Mouse (Mus musculus): Measurements from ENCODE around the gene Gm3336.
A peak's percentile ranks its signal among the peaks of the same experiment; 100 is the strongest.

The Gm3336 gene

DNA sequence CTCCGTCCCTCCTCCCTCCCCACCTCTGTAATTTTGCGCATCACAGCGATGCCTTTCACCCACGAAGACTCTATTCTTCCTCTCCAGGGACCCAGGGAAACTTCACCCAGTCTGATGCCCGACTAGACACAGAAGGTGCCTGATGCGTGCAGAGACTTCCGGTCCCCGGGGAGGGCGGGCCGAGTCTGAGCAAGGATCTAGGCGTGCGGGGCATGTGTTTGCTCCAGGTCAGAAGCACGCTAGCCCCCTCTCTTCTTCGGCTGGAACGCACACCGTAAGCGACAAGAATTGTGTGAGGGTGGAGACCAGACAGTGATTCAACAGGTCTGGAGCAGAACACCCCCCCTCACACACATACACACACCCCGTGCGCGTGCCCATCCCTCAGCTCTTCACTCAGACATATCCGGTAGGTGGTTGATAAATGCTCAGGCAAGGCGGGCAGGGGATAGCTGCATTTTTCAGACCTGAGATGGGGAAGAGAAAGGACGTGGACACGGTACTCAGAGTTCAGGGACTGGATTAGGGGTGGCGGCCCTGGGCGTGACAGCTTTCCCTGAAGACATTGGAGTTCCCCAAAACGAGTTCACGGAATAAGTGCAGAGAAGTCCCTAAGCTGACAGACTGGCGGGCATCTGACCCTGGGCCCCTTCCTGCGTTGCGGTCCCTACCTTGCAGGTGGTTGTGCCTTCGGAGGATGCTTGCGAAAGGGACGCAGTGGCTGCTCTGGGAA, 47.7 kb downstream of the Gm3336 start:
- DNase-seq, result no peak

DNA sequence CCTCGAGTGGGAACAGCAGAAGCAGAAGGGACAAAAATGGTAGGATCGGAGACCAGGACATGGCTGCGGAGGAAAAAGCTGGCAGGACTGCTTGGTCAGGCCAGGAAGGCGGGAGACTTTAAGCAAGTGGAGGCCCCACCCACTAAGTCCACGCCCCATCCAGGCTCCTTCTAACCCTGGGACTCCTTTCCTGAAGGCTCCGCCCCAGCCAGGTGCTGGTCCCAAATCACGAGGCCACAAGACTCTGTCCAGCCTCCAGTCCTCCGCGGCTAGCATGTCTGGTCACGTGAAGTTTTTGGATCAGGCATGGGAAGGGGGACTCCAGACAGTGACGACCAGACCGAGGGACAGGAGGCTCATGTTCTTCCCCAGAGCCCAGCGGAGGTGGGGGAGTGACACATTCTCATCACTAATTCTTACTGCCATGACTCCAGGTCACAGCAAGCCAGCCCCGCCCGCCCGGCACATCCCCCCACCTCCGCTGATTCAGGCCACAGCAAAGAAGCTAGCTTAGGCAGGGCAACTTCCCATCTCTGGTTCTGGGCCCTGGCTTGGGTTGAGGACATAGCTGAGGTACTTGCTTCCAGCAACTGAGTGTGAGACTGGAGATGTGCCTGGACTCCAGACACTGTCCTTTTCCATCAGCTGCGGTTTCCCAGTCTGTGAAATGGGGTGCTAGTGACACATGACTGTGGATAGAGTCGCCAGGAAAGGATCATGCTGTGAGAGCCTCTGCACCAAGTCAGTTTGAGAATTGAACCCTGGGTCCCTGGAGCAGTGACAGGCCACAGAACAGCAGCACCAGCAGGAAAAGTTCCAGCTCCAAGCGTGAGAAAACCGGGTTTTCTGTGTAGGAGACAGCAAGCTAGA, 48.5 kb downstream of the Gm3336 start:
- DNase-seq, result peak in 1 of 2 experiments; percentile 62

DNA sequence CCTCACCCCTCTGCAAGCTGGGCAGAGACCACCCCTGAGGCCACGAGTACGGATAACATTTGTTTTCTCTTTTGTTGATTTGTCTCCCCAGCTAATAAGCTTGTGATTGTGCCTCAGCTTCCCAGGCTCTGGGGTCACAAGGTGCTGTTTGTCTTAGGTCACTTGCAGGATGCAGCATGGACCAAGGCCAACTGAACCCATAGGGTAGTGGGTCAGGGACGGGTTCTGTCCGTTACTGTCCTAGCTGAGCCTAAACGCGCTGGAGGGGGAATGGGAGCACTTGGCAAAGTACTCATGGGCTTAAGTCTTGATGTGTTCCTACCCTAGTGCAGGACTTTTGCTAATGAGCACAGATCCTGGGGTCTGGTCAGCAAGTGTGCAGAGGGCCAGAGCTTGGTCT, 49.2 kb downstream of the Gm3336 start:
- DNase-seq, result no peak

- DNase-seq, result peak in 1 of 2 experiments; percentile 44
Measured at GRCm38 (mm10) chr8:70768231-70768776, 50.0 kb downstream of the Gm3336 start.

DNA sequence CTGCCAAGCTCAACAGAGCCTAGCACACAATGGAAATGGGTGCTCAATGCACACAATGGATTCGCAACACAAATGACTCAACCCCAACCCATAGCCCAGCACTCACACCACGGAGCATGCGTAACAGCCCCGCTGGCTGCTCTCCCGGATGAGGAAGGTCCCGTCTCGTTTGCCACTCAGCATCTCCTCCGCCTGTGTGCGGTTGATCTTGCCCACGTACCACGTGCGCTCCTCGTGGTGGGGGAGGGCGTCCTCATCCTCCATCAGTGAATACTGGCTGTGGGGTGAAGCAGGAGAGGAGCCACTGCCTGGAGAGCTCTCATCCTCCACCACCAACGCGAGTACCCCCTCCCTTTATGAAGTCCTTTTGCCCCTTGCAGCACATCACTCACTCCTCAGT, 50.6 kb downstream of the Gm3336 start:
- DNase-seq, result no peak

DNA sequence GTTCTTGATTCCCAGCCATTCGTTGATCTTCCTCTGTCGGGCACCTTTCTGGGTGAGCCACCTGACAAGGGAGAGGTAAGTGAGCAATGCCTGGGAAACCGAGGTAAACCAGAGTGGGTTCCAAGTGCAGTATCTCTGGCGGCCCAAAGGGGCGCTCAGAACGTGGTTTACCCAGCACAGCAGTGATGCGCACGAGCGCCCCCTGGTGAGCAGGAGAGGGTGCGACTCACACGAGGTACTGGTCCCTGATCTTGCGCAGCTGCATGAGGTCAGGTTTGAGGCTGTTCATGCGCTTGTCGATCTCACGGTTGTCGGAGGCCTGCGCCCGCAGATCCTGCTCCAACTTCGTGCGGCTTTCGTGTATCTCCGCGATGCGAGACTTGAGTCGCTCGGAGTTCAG, 51.0 kb downstream of the Gm3336 start:
- DNase-seq, result peak; percentile 97 to 99

DNA sequence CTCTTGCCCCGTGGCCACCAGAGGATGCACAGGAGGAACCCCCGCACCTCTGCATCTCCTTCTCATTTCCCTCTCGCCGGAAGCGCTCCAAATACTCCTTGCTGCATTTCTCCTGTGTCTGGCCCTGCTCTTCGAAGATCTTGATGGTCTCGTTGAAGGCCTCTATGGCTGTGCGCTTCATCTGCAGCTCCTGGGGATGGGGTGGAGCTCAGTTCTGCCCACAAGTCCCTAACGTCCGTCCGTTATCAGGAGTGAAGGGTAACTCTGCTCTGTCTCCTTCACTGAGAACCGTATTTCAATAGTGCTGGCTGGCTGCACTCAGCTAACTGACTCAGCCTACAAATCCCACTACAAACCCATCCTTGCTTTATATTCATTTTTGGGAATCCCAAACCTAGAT, 51.5 kb downstream of the Gm3336 start:
- DNase-seq, result no peak

GRCm38 (mm10) chr8:70770748-70771147, 52.4 kb downstream of the Gm3336 start:
- no peak for DNase-seq

- no peak for DNase-seq
Measured at GRCm38 (mm10) chr8:70771217-70771616, 52.9 kb downstream of the Gm3336 start.

DNA sequence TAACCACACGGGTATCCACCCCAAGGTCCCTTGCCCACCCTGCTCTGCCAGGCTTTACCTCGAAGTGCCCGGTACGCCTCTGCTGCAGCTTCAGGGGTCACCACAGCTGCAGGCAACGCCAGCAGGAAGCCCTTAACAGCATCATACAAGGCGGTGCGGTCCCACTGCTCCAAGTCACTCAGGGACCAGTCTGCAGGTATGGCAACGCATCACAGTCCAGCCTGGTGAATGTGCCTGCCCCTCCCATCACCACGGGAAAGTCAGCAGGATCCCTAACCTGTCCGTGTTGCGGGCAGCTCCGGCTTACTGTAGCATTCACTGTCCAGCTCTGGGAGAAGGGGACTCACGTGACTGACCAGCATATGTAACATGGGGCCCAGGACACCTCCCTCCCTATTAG, 53.7 kb downstream of the Gm3336 start:
- DNase-seq, result no peak
